Mouse (Mus musculus) neural tube, embryonic 11.5 days (tissue): Measurements from ENCODE around the gene Akap10. TPM values are rescaled to one million over a fixed set of nuclear protein-coding genes. Genes with fewer than 3 reads are reported as not detected.
A peak's percentile ranks its signal among the peaks of the same experiment; 100 is the strongest.

Experiments
- ATAC-seq: fragments of 200-750 bp; cut with Nextera tagmentation; 2 replicates; pipeline ENCODE4 v1.8.0; 2017; ENCODE audit warnings: moderate number of reproducible peaks, mild to moderate bottlenecking, moderate TSS enrichment, moderate library complexity; ENCODE audit not compliant: insufficient read depth, low FRiP score, low TSS enrichment
- DNase-seq: peaks from one replicate; pipeline ENCODE4 v3.0.0-alpha.2; 2015; ENCODE audit warnings: low spot score
- H3K27ac ChIP-seq: fragments of 300-500 bp; sonication (generic); 2 replicates; pipeline ENCODE4 v1.5.1; 2014; ENCODE audit warnings: low read depth, mild to moderate bottlenecking, low read length
- H3K27me3 ChIP-seq: fragments of 300-500 bp; sonication (generic); 2 replicates; pipeline ENCODE4 v1.6.1; 2014; ENCODE audit warnings: mild to moderate bottlenecking, low read length, mixed read lengths; ENCODE audit not compliant: control insufficient read depth, insufficient read depth
- H3K36me3 ChIP-seq: fragments of 300-500 bp; sonication (generic); 2 replicates; pipeline ENCODE4 v1.6.1; 2014; ENCODE audit warnings: mild to moderate bottlenecking, low read length, moderate library complexity, mixed read lengths; ENCODE audit not compliant: control insufficient read depth, insufficient read depth
- H3K4me1 ChIP-seq: fragments of 300-500 bp; sonication (generic); 2 replicates; pipeline ENCODE4 v1.6.1; 2014; ENCODE audit warnings: low read length, mixed read lengths; ENCODE audit not compliant: control insufficient read depth, insufficient read depth
- H3K4me2 ChIP-seq: fragments of 300-500 bp; sonication (generic); 2 replicates; pipeline ENCODE4 v1.6.1; 2014; ENCODE audit warnings: low read depth, mild to moderate bottlenecking, moderate library complexity
- H3K4me3 ChIP-seq: fragments of 300-500 bp; sonication (generic); 2 replicates; pipeline ENCODE4 v1.5.1; 2014; ENCODE audit warnings: low read depth, low read length
- H3K9ac ChIP-seq: fragments of 300-500 bp; sonication (generic); 2 replicates; pipeline ENCODE4 v1.6.1; 2014; ENCODE audit warnings: mild to moderate bottlenecking, low read length
- H3K9me3 ChIP-seq: fragments of 300-500 bp; sonication (generic); 2 replicates; pipeline ENCODE4 v1.6.1; 2016; ENCODE audit warnings: low read length; ENCODE audit not compliant: control insufficient read depth
- WGBS: fragments of 180-500 bp; shearing (Covaris S2); extraction: QIAGEN DNeasy Blood & Tissue Kit; methylation state at CpG from one replicate; pipeline ENCODE4 v1.1.7; 2014; 5-methylcytosine and 5-hydroxymethylcytosine counted together
- polyA plus RNA-seq: library from polyadenylated mRNA; unstranded; fragments of >200 nt; fragmentation: Nextera tagmentation; extraction: Ambion mirVana; gene quantifications from 2 replicates; pipeline ENCODE4 v1.2.1, GENCODE M21; 2014

Akap10 gene
- polyA plus RNA-seq, 1 experiment from 2014 or later = 17.7 TPM

GRCm38 (mm10) chr11:61946608-61947007 is 16.6 kb upstream of the Akap10 start:
- ATAC-seq (no peak), DNase-seq (no peak)
- Histone ChIP-seq H3K9ac (no peak overlapping the region), H3K4me2 (no peak overlapping the region), H3K4me3 (no peak overlapping the region), H3K4me1 (no peaks in the 10 kb centered on the region), H3K36me3 (no peaks in the 10 kb centered on the region), H3K9me3 (no peaks in the 10 kb centered on the region), H3K27me3 (no peaks in the 10 kb centered on the region), H3K27ac (no peak overlapping the region)
- 96% methylated on average over 4 of the region's 4 CpGs for WGBS

- Histone ChIP-seq H3K4me2 (no peak overlapping the region), H3K9ac (no peak overlapping the region), H3K9me3 (no peaks in the 10 kb centered on the region), H3K27ac (no peak overlapping the region), H3K4me1 (no peaks in the 10 kb centered on the region), H3K4me3 (no peak overlapping the region), H3K36me3 (no peaks in the 10 kb centered on the region), H3K27me3 (no peaks in the 10 kb centered on the region)
- 86% methylated on average over 9 of the region's 9 CpGs for WGBS
- no peak for DNase-seq
- no peak for ATAC-seq
These were observed 14.4 kb upstream of the Akap10 start for GRCm38 (mm10) chr11:61944417-61944816.

GRCm38 (mm10) chr11:61942903-61943302 is 12.9 kb upstream of the Akap10 start:
- 92% methylated on average over 2 of the region's 2 CpGs for WGBS
- no peak for ATAC-seq
- no peaks in the 10 kb centered on the region for H3K36me3 ChIP-seq

GRCm38 (mm10) chr11:61937761-61938160 is 7.7 kb upstream of the Akap10 start:
- no peaks in the 10 kb centered on the region for H3K36me3 ChIP-seq
- no peak overlapping the region for H3K9ac ChIP-seq
- H3K9me3 ChIP-seq = no peaks in the 10 kb centered on the region
- ATAC-seq = no peak
- WGBS = 90% methylated on average over 1 of the region's 1 CpGs
- no peaks in the 10 kb centered on the region for H3K4me1 ChIP-seq
- no peaks in the 10 kb centered on the region for H3K27me3 ChIP-seq
- no peak for DNase-seq
- no peak overlapping the region for H3K4me2 ChIP-seq
- H3K27ac ChIP-seq = no peak overlapping the region
- H3K4me3 ChIP-seq = no peak overlapping the region

More at GRCm38 (mm10) chr11:61942903-61943302, 12.9 kb upstream of the Akap10 start:
- Histone ChIP-seq H3K9ac (no peak overlapping the region), H3K4me3 (no peak overlapping the region), H3K4me1 (no peaks in the 10 kb centered on the region), H3K9me3 (no peaks in the 10 kb centered on the region), H3K27ac (no peak overlapping the region), H3K4me2 (no peak overlapping the region), H3K27me3 (no peaks in the 10 kb centered on the region)
- no peak for DNase-seq

GRCm38 (mm10) chr11:61930640-61931586 is 861 bp upstream of the Akap10 start:
- DNase-seq = no peak
- WGBS = 20% methylated on average over 11 of the region's 11 CpGs
- peak overlapping the region; percentile 91 for H3K27ac ChIP-seq
- peaks cover 11% of the 10 kb centered on the region; the same call in 1 of the 2 replicates for H3K4me1 ChIP-seq
- ATAC-seq = no peak
- peak overlapping the region; percentile 84 for H3K4me3 ChIP-seq
- H3K4me2 ChIP-seq = peak overlapping the region; percentile 83
- no peaks in the 10 kb centered on the region for H3K27me3 ChIP-seq
- H3K9ac ChIP-seq = peak overlapping the region; percentile 80
- H3K9me3 ChIP-seq = no peaks in the 10 kb centered on the region
- no peaks in the 10 kb centered on the region for H3K36me3 ChIP-seq

- Histone ChIP-seq H3K9ac (peak overlapping the region; percentile 80), H3K4me1 (peaks cover 11% of the 10 kb centered on the region; the same call in 1 of the 2 replicates), H3K36me3 (no peaks in the 10 kb centered on the region), H3K27me3 (no peaks in the 10 kb centered on the region), H3K4me3 (peak overlapping the region; percentile 84), H3K4me2 (peak overlapping the region; percentile 83), H3K9me3 (no peaks in the 10 kb centered on the region), H3K27ac (peak overlapping the region; percentile 91)
- DNase-seq = no peak
- WGBS = 3% methylated on average over 47 of the region's 47 CpGs
- peak; percentile 69; the same call in 1 of the 2 replicates for ATAC-seq
These were observed 542 bp downstream of the Akap10 start for GRCm38 (mm10) chr11:61929323-61930097.

- no peaks in the 10 kb centered on the region for H3K9me3 ChIP-seq
- peaks cover 5% of the 10 kb centered on the region; the same call in 1 of the 2 replicates for H3K4me1 ChIP-seq
- DNase-seq = no peak
- H3K9ac ChIP-seq = no peak overlapping the region
- no peak overlapping the region for H3K4me3 ChIP-seq
- H3K27me3 ChIP-seq = no peaks in the 10 kb centered on the region
- no peaks in the 10 kb centered on the region for H3K36me3 ChIP-seq
- no peak overlapping the region for H3K27ac ChIP-seq
- WGBS = 91% methylated on average over 1 of the region's 1 CpGs
- H3K4me2 ChIP-seq = no peak overlapping the region
- ATAC-seq = no peak
These were observed 6.7 kb downstream of the Akap10 start for GRCm38 (mm10) chr11:61923309-61923708.

- H3K9me3 ChIP-seq = no peaks in the 10 kb centered on the region
- no peak overlapping the region for H3K4me3 ChIP-seq
- no peak overlapping the region for H3K4me2 ChIP-seq
- H3K27me3 ChIP-seq = no peaks in the 10 kb centered on the region
- no peak overlapping the region for H3K27ac ChIP-seq
- ATAC-seq (no peak), DNase-seq (no peak)
- no peak overlapping the region for H3K9ac ChIP-seq
- 96% methylated on average over 3 of the region's 3 CpGs for WGBS
- no peaks in the 10 kb centered on the region for H3K4me1 ChIP-seq
- peaks cover 5% of the 10 kb centered on the region for H3K36me3 ChIP-seq
These were observed 10.3 kb downstream of the Akap10 start for GRCm38 (mm10) chr11:61919702-61920101.
